Mouse (Mus musculus) mesoderm, embryonic 11.5 days (tissue): ENCODE data around the gene Son.

Source experiments
- DNase-seq: peaks from one replicate; pipeline ENCODE4 v3.0.0-alpha.2; 2012; ENCODE audit warnings: low read depth, low spot score

The Son gene

DNA sequence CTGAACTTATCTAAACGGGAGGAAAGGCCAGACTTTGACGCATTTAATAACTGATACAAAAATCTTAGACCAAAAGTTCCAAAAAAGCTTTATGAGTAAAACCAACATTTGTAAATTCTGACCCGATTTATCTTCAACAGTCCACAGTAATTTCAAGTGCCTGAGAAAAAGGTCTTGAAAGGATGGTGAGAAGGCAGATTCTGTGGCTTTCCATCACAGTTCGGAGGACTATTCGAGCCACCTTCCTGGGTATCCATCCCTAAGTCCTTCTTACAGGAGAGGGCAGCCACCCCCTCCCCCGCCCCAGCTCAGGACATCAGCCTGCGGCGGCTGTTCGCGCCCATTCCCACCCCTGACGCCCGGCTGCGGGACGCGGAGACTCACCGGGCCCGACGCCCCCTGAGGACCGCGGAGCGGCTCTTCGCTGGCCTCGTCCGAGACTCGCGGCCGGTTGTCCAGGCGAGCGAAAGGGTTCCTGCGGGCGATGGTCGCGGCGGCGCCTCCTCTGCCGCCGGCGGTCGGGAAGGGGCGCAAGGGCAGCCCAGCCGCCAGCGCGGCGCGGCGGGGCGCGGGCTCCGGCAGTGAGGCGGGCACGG is 40.8 kb downstream of the Son start:
- DNase-seq = peak; percentile 43

DNA sequence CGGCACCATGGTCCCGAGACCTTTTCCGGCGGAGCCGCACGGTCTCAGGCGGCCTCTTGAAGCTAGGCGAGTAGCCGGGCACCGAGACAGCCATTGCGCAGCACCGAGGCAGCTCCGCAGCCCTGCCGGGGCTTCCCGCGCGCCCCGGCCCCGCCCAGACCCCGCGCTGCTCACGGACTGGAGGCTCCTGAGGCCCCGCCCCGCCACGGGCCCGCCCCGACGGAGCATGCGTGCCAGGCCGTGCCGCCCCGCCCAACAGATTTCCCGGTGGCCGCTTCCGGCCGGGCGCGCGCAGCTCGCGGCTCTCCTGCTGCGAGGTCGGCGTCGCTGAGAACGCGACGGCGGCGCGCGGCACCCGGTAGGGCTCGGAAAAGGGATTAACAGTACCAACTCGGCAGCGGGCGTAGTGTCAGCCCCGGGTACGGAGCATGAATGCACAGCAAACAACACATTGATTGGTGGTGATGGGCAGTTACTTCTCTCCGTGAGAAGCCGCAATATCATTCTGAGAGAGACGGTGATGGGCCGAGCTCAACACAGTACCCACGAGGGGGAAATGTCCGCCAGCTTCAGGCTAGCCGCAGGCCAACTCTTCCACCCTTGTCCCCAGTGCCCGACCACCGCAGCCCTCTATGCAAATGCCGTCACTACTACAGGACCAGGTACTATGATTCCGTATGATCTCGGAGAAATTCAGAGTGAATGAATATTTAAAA is 41.5 kb downstream of the Son start, which contains the start of gene Donson:
Donson (minus strand) TSS at position 152 of the 716 bp plus-strand sequence.
- peak; percentile 91 for DNase-seq

DNA sequence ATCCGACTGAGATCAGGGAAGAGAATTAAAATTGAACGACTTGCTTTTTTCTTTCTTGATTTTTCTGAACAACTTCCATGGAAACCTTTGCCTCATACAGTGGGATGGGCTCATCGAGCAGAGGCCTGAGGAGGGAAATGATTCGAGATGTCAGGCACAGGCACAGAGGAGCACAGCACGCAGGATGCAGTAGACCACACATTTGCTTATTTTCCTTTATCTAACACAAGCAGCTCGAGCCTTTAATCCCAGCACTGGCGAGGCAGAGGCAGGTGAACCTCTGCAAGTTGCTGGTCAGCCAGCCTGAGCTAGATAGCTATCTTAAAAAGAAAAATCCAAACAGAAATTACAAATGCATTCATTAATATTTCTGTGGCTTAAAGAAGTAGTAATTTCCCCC is 42.5 kb downstream of the Son start:
- no peak for DNase-seq

DNA sequence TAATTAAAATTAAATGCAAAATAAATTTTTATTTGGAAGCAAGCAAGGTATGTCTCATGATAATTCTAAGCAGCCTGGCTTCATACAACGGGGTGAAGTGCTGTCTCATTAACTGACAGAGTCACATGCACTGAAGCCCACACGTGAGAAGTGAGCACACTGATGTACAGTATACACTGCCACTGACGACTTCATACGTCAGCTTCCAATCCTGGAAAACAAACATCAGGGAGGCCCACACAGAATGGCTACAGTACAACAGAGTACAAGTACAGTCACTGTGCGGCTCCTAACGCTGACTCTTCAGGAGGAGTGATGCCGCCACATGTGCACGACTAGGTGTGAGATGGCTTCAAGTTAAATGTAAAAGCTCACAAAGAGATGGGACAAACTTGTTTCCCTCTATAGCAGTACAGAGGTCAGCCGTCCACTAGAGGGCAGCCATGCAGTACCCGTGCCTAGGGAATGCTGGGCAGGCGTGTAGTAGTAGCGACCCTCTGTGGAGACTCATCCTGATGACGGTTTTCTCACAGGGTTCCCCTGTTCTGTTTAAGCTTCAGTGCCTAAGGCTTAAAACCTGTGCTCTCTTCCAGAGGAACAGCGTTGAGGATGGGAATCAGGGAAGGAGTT is 47.3 kb downstream of the Son start:
- DNase-seq = peak; percentile 85

DNA sequence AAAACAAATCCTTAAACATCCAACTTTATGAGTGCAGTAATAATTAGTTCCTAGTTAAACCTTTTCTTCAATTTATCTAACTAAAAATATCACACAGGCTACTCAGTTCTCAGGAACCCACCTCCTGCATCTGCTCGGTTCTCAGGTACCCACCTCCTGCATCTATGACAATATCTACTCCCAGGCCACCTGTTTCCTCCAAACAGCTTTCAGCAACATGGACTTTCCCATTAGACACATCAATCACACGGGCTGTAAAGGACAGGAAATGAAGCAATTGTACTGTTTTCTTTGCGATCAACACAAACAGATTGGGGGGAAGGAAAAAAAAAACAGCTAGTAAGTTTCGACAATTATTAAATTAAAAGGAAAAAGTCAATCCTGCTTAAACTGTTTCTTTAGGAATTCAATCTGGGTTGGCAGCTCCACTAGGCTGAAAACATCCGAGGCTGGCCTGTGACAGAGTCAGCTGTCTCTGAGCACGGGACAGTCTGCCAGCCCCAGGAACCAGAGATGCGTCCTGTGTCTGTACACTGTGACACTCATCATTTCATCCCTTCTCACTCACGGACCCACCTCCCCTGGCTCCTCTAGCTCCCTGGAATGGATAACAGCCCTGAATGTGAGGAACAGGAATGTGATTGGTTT is 47.9 kb downstream of the Son start:
- no peak for DNase-seq

DNA sequence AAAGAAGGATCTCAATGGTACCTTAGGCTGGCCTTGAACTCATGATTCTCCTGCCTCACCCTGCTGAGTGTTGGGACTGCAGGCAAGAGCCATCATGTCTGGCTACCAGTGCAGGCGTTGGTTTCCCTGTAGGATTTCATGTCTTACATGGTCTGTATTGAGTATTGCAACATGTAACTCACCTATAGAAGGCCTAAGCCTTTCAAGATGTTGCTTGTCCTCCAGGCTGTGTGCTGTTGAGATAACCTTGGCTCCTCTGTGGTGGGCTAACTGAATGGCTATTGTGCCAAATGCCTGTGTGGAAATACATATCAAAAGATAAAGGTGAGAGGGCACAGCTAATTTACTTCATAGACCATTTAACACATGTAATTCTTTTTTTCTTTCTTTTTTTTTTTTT is 51.7 kb downstream of the Son start:
- no peak for DNase-seq

DNA sequence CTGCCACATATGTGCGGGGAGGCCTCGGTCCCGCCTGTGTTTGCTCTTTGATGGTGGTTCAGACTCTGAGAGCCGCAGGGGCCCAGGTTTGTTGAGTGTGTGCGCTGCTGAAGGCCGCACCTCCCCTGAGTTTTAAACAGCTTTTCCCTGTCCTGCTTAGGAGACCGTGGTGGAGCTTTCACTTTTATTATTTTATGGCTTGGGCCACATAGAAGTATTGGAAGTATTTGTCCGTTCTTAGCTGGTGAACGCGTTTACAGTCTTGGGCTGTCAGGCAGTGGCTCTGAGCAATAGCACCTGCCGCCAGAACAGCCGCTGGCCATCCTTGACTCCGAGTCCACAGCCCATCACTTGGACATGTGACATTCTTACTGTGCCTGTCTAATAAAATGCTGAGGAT is 54.6 kb downstream of the Son start:
- no peak for DNase-seq

DNA sequence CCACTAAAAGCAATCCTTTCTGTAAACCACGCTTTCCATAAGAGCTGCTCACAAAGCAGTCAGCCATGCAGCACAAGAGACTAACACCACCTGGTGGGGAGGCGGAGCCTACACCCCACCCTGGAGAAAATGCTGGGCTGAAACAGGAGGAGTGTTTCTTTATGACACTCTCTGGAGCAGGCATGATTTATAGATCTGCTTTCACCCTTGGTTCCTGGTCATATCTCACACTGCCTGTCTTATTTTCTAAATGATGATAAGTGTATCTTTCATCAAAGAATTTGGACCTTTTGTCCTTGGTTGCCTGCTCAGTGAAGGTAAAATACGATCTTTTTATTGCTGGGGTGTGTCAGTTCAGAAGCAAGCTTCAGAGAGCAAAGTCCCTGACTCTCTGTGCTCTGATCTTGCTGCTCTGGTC is 55.5 kb downstream of the Son start:
- DNase-seq = no peak

DNA sequence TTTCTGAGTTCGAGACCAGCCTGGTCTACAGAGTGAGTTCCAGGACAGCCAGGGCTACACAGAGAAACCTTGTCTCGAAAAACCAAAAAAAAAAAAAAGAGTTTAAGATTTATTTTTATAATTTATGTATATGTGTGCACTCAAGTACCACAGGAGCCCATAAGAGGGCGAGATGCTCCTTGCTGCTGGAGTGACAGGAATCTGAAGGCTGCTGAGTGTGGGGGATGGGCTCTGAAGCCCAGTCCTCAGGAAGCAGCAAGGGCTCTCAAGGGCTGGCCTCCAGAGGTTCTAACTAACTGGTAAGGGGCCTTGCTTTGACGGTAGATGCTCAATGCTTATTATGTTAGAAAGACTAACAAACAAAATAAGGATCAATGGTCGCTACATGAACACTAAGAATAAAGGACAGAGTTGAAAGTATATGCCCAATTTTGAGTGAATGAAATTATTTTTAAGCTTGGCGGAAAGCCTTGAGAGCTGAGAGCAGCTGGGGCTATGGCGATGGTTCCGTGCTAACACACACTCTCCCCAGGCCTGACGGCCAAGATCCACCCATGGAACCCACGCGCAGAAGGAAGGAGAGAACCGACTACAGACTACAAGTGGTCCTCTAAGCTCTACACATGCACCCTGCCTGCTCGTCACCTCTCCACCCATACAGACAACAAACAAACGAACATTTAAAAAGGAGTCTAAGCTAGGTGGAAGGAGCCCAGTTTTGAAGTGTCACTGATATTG is 57.5 kb downstream of the Son start:
- DNase-seq = no peak

DNA sequence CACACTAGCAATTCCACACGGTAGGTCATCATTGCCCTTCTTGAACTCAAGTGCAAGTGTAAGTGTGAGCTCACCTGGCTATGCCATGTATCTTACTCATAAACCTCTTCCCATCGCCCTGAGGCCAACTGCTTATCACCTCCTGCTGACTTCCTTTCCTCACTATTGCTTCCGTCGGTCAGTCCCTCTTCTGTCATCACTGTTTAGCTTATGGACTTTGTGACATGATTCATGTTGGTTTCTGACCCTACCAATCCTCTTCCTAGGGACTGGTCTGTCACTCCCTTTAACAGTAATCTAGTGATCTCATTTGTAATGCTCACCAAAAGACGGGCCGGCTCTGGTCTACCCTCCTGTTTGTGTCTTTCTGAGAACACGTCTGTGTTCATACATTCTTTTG is 62.9 kb downstream of the Son start:
- DNase-seq = no peak

DNA sequence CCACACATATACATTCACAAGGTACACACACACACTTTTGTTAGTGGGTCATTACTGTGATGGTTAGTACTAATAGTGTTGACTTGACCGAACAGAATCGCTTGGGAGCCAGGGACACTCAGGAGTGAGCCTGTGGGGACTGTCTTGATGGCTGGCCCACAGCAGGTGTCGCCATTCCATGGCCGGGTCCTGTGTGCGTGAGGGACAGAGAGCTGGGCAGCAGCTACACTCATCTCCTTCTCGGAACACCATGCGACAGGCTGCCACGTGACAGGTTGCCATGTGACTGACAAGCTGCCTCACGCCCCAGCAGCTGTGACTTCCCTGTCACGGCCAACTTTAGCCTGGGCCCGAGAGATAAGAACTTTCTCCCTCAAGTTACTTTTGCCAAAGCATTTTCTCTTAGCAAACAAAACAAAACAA is 69.6 kb downstream of the Son start:
- DNase-seq = no peak

DNA sequence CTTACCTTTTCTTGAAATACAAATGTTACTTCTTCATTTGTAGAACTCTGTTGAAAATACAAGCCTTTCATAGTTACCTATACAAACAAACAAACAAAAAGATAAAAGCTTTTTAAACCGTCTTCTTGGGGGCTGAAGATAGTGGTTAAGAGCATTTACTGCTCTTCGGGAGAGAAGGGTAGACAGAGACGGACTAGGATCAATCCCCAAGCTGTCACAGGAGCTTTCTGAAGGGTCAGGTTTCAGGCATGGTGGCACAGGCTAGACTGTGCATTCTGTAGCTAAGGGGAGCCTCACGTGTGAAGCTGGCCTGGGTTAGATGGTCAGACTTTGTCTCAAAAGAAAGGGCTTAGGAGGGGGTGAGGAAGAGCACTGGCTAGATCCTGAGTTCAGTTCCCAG is 70.1 kb downstream of the Son start:
- no peak for DNase-seq

DNA sequence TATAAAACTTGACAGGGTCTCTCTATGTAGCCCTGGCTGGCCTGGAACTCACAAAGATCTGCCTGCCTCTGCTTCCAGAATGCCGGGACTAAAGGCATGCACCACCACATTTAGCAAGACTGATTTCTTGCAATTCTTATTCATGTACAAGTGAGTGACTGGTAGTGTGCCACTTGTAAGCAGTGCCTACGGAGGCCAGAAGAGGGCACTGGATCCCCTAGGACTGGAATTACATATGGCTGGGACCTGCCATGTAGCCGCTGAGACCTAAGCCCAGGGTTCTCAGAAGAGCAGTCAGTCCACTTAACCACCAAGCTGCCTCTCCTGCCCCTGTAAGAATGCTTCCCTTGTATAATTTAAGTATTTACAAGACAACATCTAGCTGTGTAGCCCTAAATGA is 76.9 kb downstream of the Son start:
- peak; percentile 53 for DNase-seq

DNA sequence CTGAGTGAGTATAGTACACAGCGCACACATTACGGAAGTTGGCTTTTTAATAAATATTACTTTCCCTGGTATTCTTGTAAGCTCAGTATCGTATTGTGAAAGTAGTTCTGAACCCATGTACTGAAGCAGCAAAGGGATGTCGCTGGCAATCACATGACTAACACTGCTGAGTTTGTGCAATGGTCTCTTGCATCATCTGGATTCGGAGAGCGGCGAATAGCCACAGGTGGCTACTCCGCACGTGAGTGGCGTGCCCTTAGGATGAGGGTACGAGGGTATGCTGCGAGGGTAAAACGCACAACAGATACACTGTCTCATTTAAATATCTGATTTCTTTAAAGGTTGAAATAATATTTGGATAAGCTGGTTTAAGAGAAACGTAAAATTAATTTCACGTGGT is 80.1 kb downstream of the Son start:
- DNase-seq = no peak

DNA sequence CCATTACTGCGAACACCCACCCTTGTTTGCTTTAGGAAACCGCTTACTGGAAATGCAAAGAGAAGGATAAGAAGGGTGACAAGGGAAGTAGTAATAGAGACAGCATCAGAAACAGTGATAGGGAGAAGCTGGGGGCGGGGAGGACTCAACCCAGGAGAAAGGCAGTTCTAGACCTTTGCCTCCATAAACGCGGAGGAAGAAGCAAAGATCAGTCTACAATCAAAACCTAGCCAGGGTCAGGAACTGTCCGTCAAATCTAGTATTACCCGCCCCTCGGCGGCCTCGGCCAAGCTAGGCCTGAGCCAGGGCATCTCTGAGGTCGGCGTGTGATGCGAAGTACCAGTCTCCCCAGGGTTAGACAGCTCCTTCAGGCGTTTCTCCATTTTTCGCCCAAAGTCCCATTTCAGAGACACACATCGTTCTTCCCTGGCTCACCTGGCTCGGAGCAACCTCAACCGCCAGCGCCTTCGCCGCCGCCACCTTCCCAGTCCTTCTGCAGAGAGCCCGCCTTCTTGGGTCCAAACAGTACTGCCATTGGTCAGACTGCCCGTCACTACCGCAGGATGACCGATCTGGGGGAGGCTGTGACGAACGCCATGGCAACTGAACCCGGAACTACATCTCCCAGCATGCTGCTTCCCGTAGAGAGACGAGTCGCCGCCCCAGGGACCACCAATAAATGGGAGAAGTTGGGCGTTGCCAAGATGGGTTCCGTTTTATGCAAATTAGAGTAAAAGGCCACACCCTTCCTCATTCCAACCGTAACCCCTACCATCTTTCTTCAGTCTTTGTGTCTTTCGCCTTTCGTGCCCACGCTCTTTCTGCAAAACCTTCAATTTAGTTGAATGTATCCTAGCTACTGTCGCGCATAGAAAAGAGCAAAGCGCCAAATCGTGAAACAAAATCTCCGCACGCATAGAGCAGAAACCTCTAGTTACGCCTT is 81.1 kb downstream of the Son start, which contains the start of gene Cryzl1:
Cryzl1 (minus strand) TSS at position 853 of the 943 bp plus-strand sequence.
- peak; percentile 99 for DNase-seq
